Mouse (Mus musculus): ENCODE measurements around the gene Grin2d. TPM values are rescaled to one million over a fixed set of nuclear protein-coding genes. Genes with fewer than 3 reads are reported as not detected.

Grin2d gene
- polyA plus RNA-seq, 1 experiment: 1.1 TPM

- Histone ChIP-seq H3ac (ENCODE audit: control insufficient read depth, insufficient read length, low read depth) (no peak overlapping the region), H3K4me3 (ENCODE audit: insufficient read depth, poor library complexity, severe bottlenecking) (no peak overlapping the region), H3K36me3 (ENCODE audit: control insufficient read depth, insufficient read depth) (no peaks in the 10 kb centered on the region), H3K79me2 (ENCODE audit: control insufficient read depth, insufficient read depth) (no peaks in the 10 kb centered on the region), H3K79me3 (ENCODE audit: low read depth) (no peaks in the 10 kb centered on the region), H3K27me3 (ENCODE audit: control insufficient read depth, insufficient read depth, insufficient read length) (no peaks in the 10 kb centered on the region)
- TF ChIP-seq CEBPB (IDR thresholded peaks at IDR 0.05; ENCODE audit: low read depth) (no peak), MYOD1 (IDR thresholded peaks at IDR 0.05; ENCODE audit: control insufficient read depth, insufficient read length, low read depth) (no peak), USF1 (IDR thresholded peaks at IDR 0.05; ENCODE audit: low read depth) (no peak), MAX (IDR thresholded peaks at IDR 0.05) (no peak)
These were observed 19.2 kb downstream of the Grin2d start for GRCm38 (mm10) chr7:45859008-45859407.

DNA sequence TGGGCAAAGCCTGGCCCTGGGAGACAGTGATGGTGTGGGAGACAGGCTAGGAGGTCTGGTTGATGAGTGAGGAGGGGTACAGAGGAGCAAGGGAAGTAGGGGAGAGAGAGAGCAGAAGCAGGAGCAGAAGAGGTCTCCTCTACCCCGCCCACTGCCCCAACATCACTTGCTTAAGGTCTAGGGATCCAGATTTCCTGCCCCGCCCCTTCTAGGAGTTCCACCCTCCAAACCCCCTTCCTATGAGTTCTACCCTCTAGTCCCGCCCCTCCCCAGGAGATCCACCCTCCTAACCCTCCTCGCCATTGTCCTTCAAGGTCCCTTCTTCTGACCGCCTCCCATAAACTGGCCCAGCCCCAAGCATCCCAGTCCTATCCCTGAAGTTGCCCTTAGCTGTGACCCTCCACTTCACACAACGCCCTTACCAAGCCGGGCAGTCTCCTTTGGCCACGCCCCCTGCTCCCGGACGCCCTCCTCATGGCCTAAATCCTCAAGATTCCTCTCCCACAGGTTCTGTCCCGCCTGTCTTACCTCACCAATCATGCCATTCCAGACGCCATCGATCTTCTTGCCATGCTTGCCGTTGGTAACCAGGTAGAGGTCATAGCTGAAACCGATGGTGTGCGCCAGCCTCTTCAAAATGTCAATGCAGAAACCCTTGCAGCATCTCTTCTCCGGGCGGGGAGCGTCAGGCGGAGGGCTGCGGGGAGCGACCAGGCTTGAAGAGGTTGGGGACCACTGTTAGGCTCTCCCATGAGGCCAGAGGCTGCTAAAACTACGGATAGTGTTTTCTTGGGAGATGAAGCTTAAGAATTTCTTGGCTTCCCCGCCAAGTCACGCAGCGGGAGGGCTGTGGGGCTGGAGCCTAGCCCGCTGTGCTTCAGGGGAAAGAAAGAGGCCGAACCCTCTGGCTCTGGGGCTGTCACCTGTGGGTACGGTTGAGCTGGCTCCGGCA lies 21.0 kb downstream of the Grin2d start:
- no peak for TF ChIP-seq MYOG (IDR thresholded peaks at IDR 0.05; ENCODE audit: control insufficient read depth, extremely low read depth, insufficient read length)
- no peak overlapping the region for H3K4me3 ChIP-seq (ENCODE audit: insufficient read depth, poor library complexity, severe bottlenecking)
- H3ac ChIP-seq (ENCODE audit: control insufficient read depth, insufficient read length, low read depth): no peak overlapping the region
- H3K27me3 ChIP-seq (ENCODE audit: control insufficient read depth, insufficient read depth, insufficient read length): no peaks in the 10 kb centered on the region
- H3K79me3 ChIP-seq (ENCODE audit: low read depth): no peaks in the 10 kb centered on the region
- no peaks in the 10 kb centered on the region for H3K36me3 ChIP-seq (ENCODE audit: control insufficient read depth, insufficient read depth)
- H3K79me2 ChIP-seq (ENCODE audit: control insufficient read depth, insufficient read depth): no peaks in the 10 kb centered on the region

GRCm38 (mm10) chr7:45853089-45853488 lies 25.1 kb downstream of the Grin2d start:
- H3K27me3 ChIP-seq (ENCODE audit: control insufficient read depth, insufficient read depth, insufficient read length): no peaks in the 10 kb centered on the region
- H3K4me3 ChIP-seq (ENCODE audit: insufficient read depth, poor library complexity, severe bottlenecking): no peak overlapping the region
- H3ac ChIP-seq (ENCODE audit: control insufficient read depth, insufficient read length, low read depth): no peak overlapping the region
- TF ChIP-seq FOSL1 (IDR thresholded peaks at IDR 0.05; ENCODE audit: insufficient read depth, low read length, poor library complexity, severe bottlenecking): no peak
- no peak for TF ChIP-seq MYOD1 (IDR thresholded peaks at IDR 0.05; ENCODE audit: control insufficient read depth, insufficient read length, low read depth)
- TF ChIP-seq CEBPB (IDR thresholded peaks at IDR 0.05; ENCODE audit: low read depth): no peak
- TF ChIP-seq USF1 (IDR thresholded peaks at IDR 0.05; ENCODE audit: low read depth): no peak
- no peak for TF ChIP-seq MAX (IDR thresholded peaks at IDR 0.05)
- no peak for TF ChIP-seq MYOG (IDR thresholded peaks at IDR 0.05; ENCODE audit: control insufficient read depth, extremely low read depth, insufficient read length)
- TF ChIP-seq CTCF (IDR thresholded peaks at IDR 0.05; ENCODE audit: control insufficient read depth, insufficient read depth, insufficient read length): no peak
- H3K36me3 ChIP-seq (ENCODE audit: control insufficient read depth, insufficient read depth): no peaks in the 10 kb centered on the region
- no peaks in the 10 kb centered on the region for H3K79me2 ChIP-seq (ENCODE audit: control insufficient read depth, insufficient read depth)
- H3K79me3 ChIP-seq (ENCODE audit: low read depth): no peaks in the 10 kb centered on the region

- TF ChIP-seq CTCF (IDR thresholded peaks at IDR 0.05; ENCODE audit: control insufficient read depth, insufficient read depth, insufficient read length) (no peak), USF1 (IDR thresholded peaks at IDR 0.05; ENCODE audit: low read depth) (no peak), MYOD1 (IDR thresholded peaks at IDR 0.05; ENCODE audit: control insufficient read depth, insufficient read length, low read depth) (no peak), MYOG (IDR thresholded peaks at IDR 0.05; ENCODE audit: control insufficient read depth, extremely low read depth, insufficient read length) (no peak), FOSL1 (IDR thresholded peaks at IDR 0.05; ENCODE audit: insufficient read depth, low read length, poor library complexity, severe bottlenecking) (no peak), CEBPB (IDR thresholded peaks at IDR 0.05; ENCODE audit: low read depth) (no peak), MAX (IDR thresholded peaks at IDR 0.05) (no peak)
- H3K79me3 ChIP-seq (ENCODE audit: low read depth): no peaks in the 10 kb centered on the region
- H3ac ChIP-seq (ENCODE audit: control insufficient read depth, insufficient read length, low read depth): no peak overlapping the region
- no peaks in the 10 kb centered on the region for H3K27me3 ChIP-seq (ENCODE audit: control insufficient read depth, insufficient read depth, insufficient read length)
- H3K79me2 ChIP-seq (ENCODE audit: control insufficient read depth, insufficient read depth): no peaks in the 10 kb centered on the region
- H3K4me3 ChIP-seq (ENCODE audit: insufficient read depth, poor library complexity, severe bottlenecking): no peak overlapping the region
- H3K36me3 ChIP-seq (ENCODE audit: control insufficient read depth, insufficient read depth): no peaks in the 10 kb centered on the region
These were observed 27.5 kb downstream of the Grin2d start for GRCm38 (mm10) chr7:45850661-45851060.

DNA sequence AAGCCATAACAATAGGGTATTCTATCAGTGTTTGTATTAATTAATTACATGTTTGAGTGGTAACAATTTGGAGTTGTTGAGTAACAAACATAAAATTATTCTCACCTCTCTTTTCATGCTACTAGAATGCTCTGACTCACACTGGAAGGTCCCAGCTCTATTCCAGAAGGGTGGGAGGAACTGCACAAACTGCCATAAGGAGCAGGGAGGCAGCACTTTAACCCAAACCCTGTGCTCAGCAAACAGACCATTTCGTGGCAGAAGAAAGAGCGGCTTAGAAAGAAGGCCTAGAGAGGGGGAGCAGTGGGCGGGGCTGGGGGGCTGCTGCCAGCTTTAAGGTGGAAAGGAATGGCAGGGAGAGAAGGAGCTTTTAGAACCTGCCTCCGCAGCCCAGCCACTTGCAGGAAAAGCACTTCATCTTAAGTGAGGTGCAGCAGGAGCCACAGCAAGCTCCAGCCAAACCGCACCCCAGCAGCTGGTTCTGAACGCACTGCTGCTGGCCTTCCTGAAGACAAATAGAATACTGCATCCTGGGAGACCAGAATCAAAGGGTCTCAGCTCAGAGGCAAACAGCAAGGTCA lies 29.6 kb downstream of the Grin2d start:
- no peak for TF ChIP-seq FOSL1 (IDR thresholded peaks at IDR 0.05; ENCODE audit: insufficient read depth, low read length, poor library complexity, severe bottlenecking)
- no peak for TF ChIP-seq CEBPB (IDR thresholded peaks at IDR 0.05; ENCODE audit: low read depth)
- no peak for TF ChIP-seq CTCF (IDR thresholded peaks at IDR 0.05; ENCODE audit: control insufficient read depth, insufficient read depth, insufficient read length)
- no peak for TF ChIP-seq MAX (IDR thresholded peaks at IDR 0.05)
- Histone ChIP-seq H3K79me2 (ENCODE audit: control insufficient read depth, insufficient read depth) (no peaks in the 10 kb centered on the region), H3ac (ENCODE audit: control insufficient read depth, insufficient read length, low read depth) (no peak overlapping the region), H3K4me3 (ENCODE audit: insufficient read depth, poor library complexity, severe bottlenecking) (no peak overlapping the region), H3K79me3 (ENCODE audit: low read depth) (no peaks in the 10 kb centered on the region), H3K27me3 (ENCODE audit: control insufficient read depth, insufficient read depth, insufficient read length) (no peaks in the 10 kb centered on the region), H3K36me3 (ENCODE audit: control insufficient read depth, insufficient read depth) (no peaks in the 10 kb centered on the region)

Data from C2C12 (cell line).